Mouse (Mus musculus) neural tube, embryonic 13.5 days (tissue): ENCODE measurements at regions not wholly inside any gene's neighbourhood (a gene's known extent, or its start where the extent isn't known, plus 50 kb on each side); places are given as distances from the start of the nearest gene placed in this dataset.

Source experiments
- ATAC-seq: fragments of 200-750 bp; cut with Nextera tagmentation; 2 replicates; pipeline ENCODE4 v1.8.0; 2017; ENCODE audit warnings: low read depth, mild to moderate bottlenecking, moderate TSS enrichment, moderate library complexity
- H3K27ac ChIP-seq: fragments of 300-500 bp; sonication (generic); replicated peaks from 2 replicates; pipeline ENCODE4 v1.5.1; 2015; ENCODE audit warnings: moderate library complexity, mild to moderate bottlenecking, inconsistent platforms
- H3K27me3 ChIP-seq: fragments of 300-500 bp; sonication (generic); 2 replicates; pipeline ENCODE4 v1.6.1; 2015; ENCODE audit warnings: mild to moderate bottlenecking, inconsistent platforms
- H3K36me3 ChIP-seq: fragments of 300-500 bp; sonication (generic); 2 replicates; pipeline ENCODE4 v1.6.1; 2015; ENCODE audit warnings: mild to moderate bottlenecking, inconsistent platforms
- H3K4me1 ChIP-seq: fragments of 300-500 bp; sonication (generic); replicated peaks from 2 replicates; pipeline ENCODE4 v1.6.1; 2015; ENCODE audit warnings: inconsistent platforms
- H3K4me2 ChIP-seq: fragments of 300-500 bp; sonication (generic); 2 replicates; pipeline ENCODE4 v1.6.1; 2015; ENCODE audit warnings: inconsistent platforms, mild to moderate bottlenecking, moderate library complexity
- H3K4me3 ChIP-seq: fragments of 300-500 bp; sonication (generic); 2 replicates; pipeline ENCODE4 v1.5.1; 2015; ENCODE audit warnings: mild to moderate bottlenecking, inconsistent platforms
- H3K9ac ChIP-seq: fragments of 300-500 bp; sonication (generic); 2 replicates; pipeline ENCODE4 v1.6.1; 2015; ENCODE audit warnings: moderate library complexity, mild to moderate bottlenecking, inconsistent platforms
- H3K9me3 ChIP-seq: fragments of 300-500 bp; sonication (generic); 2 replicates; pipeline ENCODE4 v1.6.1; 2016; ENCODE audit warnings: inconsistent platforms
- WGBS: fragments of 180-500 bp; shearing (Covaris S2); methylation state at CpG from one replicate; pipeline ENCODE4 v1.1.7; 2015; 5-methylcytosine and 5-hydroxymethylcytosine counted together

GRCm38 (mm10) chr2:159501039-159501438, 706.4 kb downstream of the Dhx35 start:
- H3K9me3 ChIP-seq, result no peaks in the 10 kb centered on the region
- no peaks in the 10 kb centered on the region; the same call in 1 of the 2 replicates for H3K4me1 ChIP-seq
- no peak for ATAC-seq
- H3K9ac ChIP-seq, result no peak overlapping the region
- H3K4me3 ChIP-seq, result no peak overlapping the region
- H3K4me2 ChIP-seq, result no peak overlapping the region
- WGBS, result 11% methylated on average over 3 of the region's 3 CpGs
- H3K36me3 ChIP-seq, result no peaks in the 10 kb centered on the region
- no peak overlapping the region for H3K27ac ChIP-seq
- H3K27me3 ChIP-seq, result no peaks in the 10 kb centered on the region

- no peak overlapping the region for H3K4me3 ChIP-seq
- 76% methylated on average over 4 of the region's 4 CpGs for WGBS
- H3K36me3 ChIP-seq, result no peaks in the 10 kb centered on the region
- no peaks in the 10 kb centered on the region for H3K27me3 ChIP-seq
- no peak overlapping the region for H3K27ac ChIP-seq
- no peaks in the 10 kb centered on the region for H3K9me3 ChIP-seq
- no peak for ATAC-seq
- no peak overlapping the region for H3K4me2 ChIP-seq
- no peak overlapping the region for H3K9ac ChIP-seq
- H3K4me1 ChIP-seq, result 0 out of 2 replicates have a peak, but pooled peaks cover 1% of the 10 kb centered on the region
These were observed 724.5 kb downstream of the Dhx35 start for GRCm38 (mm10) chr2:159519066-159519465.

- Histone ChIP-seq H3K4me1 (no peaks in the 10 kb centered on the region), H3K27me3 (no peaks in the 10 kb centered on the region), H3K36me3 (no peaks in the 10 kb centered on the region), H3K27ac (no peak overlapping the region), H3K9ac (no peak overlapping the region), H3K4me2 (no peak overlapping the region), H3K4me3 (no peak overlapping the region), H3K9me3 (no peaks in the 10 kb centered on the region)
- ATAC-seq, result no peak
- 82% methylated on average over 2 of the region's 2 CpGs for WGBS
These were observed 729.1 kb downstream of the Dhx35 start for GRCm38 (mm10) chr2:159523739-159524138.

GRCm38 (mm10) chr2:159534951-159535350, 740.3 kb downstream of the Dhx35 start:
- Histone ChIP-seq H3K4me2 (no peak overlapping the region), H3K4me3 (no peak overlapping the region), H3K4me1 (no peaks in the 10 kb centered on the region), H3K27me3 (no peaks in the 10 kb centered on the region), H3K27ac (no peak overlapping the region), H3K36me3 (no peaks in the 10 kb centered on the region), H3K9ac (no peak overlapping the region), H3K9me3 (no peaks in the 10 kb centered on the region)
- 58% methylated on average over 2 of the region's 2 CpGs for WGBS
- no peak for ATAC-seq

- no peak for ATAC-seq
- H3K36me3 ChIP-seq, result no peaks in the 10 kb centered on the region
- no peaks in the 10 kb centered on the region for H3K27me3 ChIP-seq
- H3K4me1 ChIP-seq, result no peaks in the 10 kb centered on the region
- no peak overlapping the region for H3K27ac ChIP-seq
- H3K4me2 ChIP-seq, result no peak overlapping the region
- H3K9ac ChIP-seq, result no peak overlapping the region
- H3K4me3 ChIP-seq, result no peak overlapping the region
- H3K9me3 ChIP-seq, result no peaks in the 10 kb centered on the region
These were observed 744.7 kb downstream of the Dhx35 start for GRCm38 (mm10) chr2:159539261-159539660.

GRCm38 (mm10) chr2:159557567-159557966, 763.0 kb downstream of the Dhx35 start:
- no peaks in the 10 kb centered on the region for H3K36me3 ChIP-seq
- ATAC-seq, result no peak
- H3K27ac ChIP-seq, result no peak overlapping the region
- no peak overlapping the region for H3K4me3 ChIP-seq
- H3K4me1 ChIP-seq, result no peaks in the 10 kb centered on the region
- no peak overlapping the region for H3K4me2 ChIP-seq
- WGBS, result 95% methylated on average over 3 of the region's 3 CpGs
- no peak overlapping the region for H3K9ac ChIP-seq
- H3K9me3 ChIP-seq, result no peaks in the 10 kb centered on the region
- H3K27me3 ChIP-seq, result no peaks in the 10 kb centered on the region

GRCm38 (mm10) chr2:159565255-159565654, 768.7 kb downstream of the Gm826 start:
- ATAC-seq, result no peak
- Histone ChIP-seq H3K4me2 (no peak overlapping the region), H3K4me1 (no peaks in the 10 kb centered on the region), H3K9me3 (no peaks in the 10 kb centered on the region), H3K27me3 (no peaks in the 10 kb centered on the region), H3K36me3 (no peaks in the 10 kb centered on the region), H3K27ac (no peak overlapping the region), H3K9ac (no peak overlapping the region), H3K4me3 (no peak overlapping the region)
- 84% methylated on average over 4 of the region's 4 CpGs for WGBS

GRCm38 (mm10) chr2:159565921-159566320, 768.0 kb downstream of the Gm826 start:
- H3K4me2 ChIP-seq, result no peak overlapping the region
- H3K9me3 ChIP-seq, result no peaks in the 10 kb centered on the region
- no peak overlapping the region for H3K4me3 ChIP-seq
- H3K4me1 ChIP-seq, result no peaks in the 10 kb centered on the region
- no peak overlapping the region for H3K9ac ChIP-seq
- H3K27me3 ChIP-seq, result no peaks in the 10 kb centered on the region
- no peaks in the 10 kb centered on the region for H3K36me3 ChIP-seq
- 90% methylated on average over 5 of the region's 5 CpGs for WGBS
- H3K27ac ChIP-seq, result no peak overlapping the region
- ATAC-seq, result no peak

GRCm38 (mm10) chr2:159566461-159566860, 767.5 kb downstream of the Gm826 start:
- Histone ChIP-seq H3K27me3 (no peaks in the 10 kb centered on the region), H3K4me2 (no peak overlapping the region), H3K9me3 (no peaks in the 10 kb centered on the region), H3K9ac (no peak overlapping the region), H3K4me1 (no peaks in the 10 kb centered on the region), H3K27ac (no peak overlapping the region), H3K36me3 (no peaks in the 10 kb centered on the region), H3K4me3 (no peak overlapping the region)
- WGBS, result 74% methylated on average over 5 of the region's 5 CpGs
- ATAC-seq, result no peak

GRCm38 (mm10) chr2:159568391-159568790, 765.6 kb downstream of the Gm826 start:
- ATAC-seq, result no peak

GRCm38 (mm10) chr2:159571862-159572261, 762.1 kb downstream of the Gm826 start:
- Histone ChIP-seq H3K27me3 (no peaks in the 10 kb centered on the region), H3K9ac (no peak overlapping the region), H3K9me3 (no peaks in the 10 kb centered on the region), H3K4me3 (no peak overlapping the region), H3K27ac (no peak overlapping the region), H3K4me1 (no peaks in the 10 kb centered on the region), H3K36me3 (no peaks in the 10 kb centered on the region), H3K4me2 (no peak overlapping the region)
- WGBS, result 72% methylated on average over 2 of the region's 2 CpGs
- no peak for ATAC-seq

More at GRCm38 (mm10) chr2:159568391-159568790, 765.6 kb downstream of the Gm826 start:
- WGBS, result 87% methylated on average over 4 of the region's 4 CpGs
- no peaks in the 10 kb centered on the region for H3K9me3 ChIP-seq
- no peak overlapping the region for H3K27ac ChIP-seq
- no peaks in the 10 kb centered on the region for H3K4me1 ChIP-seq
- H3K36me3 ChIP-seq, result no peaks in the 10 kb centered on the region
- H3K27me3 ChIP-seq, result no peaks in the 10 kb centered on the region
- no peak overlapping the region for H3K4me2 ChIP-seq
- H3K9ac ChIP-seq, result no peak overlapping the region
- no peak overlapping the region for H3K4me3 ChIP-seq

GRCm38 (mm10) chr2:159575271-159575670, 758.7 kb downstream of the Gm826 start:
- no peak overlapping the region for H3K4me3 ChIP-seq
- 77% methylated on average over 5 of the region's 5 CpGs for WGBS
- no peaks in the 10 kb centered on the region for H3K4me1 ChIP-seq
- H3K9ac ChIP-seq, result no peak overlapping the region
- H3K36me3 ChIP-seq, result no peaks in the 10 kb centered on the region
- H3K27ac ChIP-seq, result no peak overlapping the region
- ATAC-seq, result no peak
- H3K9me3 ChIP-seq, result no peaks in the 10 kb centered on the region
- H3K27me3 ChIP-seq, result no peaks in the 10 kb centered on the region
- no peak overlapping the region for H3K4me2 ChIP-seq

GRCm38 (mm10) chr2:159583103-159583502, 750.9 kb downstream of the Gm826 start:
- Histone ChIP-seq H3K9ac (no peak overlapping the region), H3K9me3 (no peaks in the 10 kb centered on the region), H3K4me1 (no peaks in the 10 kb centered on the region; the same call in 1 of the 2 replicates), H3K4me2 (no peak overlapping the region), H3K27me3 (no peaks in the 10 kb centered on the region), H3K4me3 (no peak overlapping the region), H3K27ac (no peak overlapping the region), H3K36me3 (no peaks in the 10 kb centered on the region)
- WGBS, result 21% methylated on average over 8 of the region's 8 CpGs
- ATAC-seq, result no peak
